Mouse (Mus musculus): ENCODE measurements around the gene Adam15. TPM values are rescaled to one million over a fixed set of nuclear protein-coding genes. Genes with fewer than 3 reads are reported as not detected.

Gene Adam15
- total RNA-seq, 2 experiments from 2014 or later = 100 to 135 TPM

GRCm38 (mm10) chr3:89305105-89305504 is 44.7 kb downstream of the Adam15 start:
- ATAC-seq (ENCODE audit: poor library complexity, severe bottlenecking) = no peak

DNA sequence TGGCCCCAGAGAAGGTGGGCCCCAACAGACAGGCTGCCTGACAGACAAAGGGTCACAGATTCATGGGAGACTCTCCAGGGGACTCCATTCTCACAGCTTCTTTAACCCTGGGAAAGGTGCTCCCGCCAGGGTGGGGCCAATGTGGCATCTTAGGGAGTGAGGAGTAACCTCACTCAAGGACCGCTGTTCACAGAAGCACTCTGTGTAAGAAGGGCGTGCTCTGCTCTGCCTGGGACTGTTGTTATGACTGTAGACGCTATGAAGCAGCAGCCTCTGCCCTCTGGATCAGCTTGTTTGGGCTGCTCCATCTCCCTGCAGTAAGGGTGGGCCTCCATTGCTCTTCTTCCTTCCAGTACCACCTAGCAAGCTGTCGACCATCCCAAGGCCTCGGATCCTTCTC is 45.4 kb downstream of the Adam15 start:
- no peak for ATAC-seq (ENCODE audit: poor library complexity, severe bottlenecking)

DNA sequence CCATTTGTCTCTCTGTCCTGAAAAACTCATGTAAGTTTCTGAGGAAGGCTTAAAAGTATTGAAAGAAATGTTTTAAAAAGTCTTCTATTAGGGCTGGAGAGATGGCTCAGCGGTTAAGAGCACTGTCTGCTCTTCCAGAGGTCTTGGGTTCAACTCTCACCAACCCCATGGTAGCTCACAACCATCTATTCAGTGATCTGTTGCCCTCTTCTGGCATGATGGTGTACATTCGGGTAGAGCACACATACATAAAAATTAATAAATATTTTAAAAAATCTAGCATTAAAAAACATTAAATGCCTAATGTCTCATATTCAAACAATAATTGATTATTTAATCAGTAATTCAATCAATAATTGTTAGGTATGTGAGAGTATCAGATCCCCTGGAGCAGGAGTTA is 49.3 kb downstream of the Adam15 start:
- ATAC-seq (ENCODE audit: poor library complexity, severe bottlenecking) = no peak

DNA sequence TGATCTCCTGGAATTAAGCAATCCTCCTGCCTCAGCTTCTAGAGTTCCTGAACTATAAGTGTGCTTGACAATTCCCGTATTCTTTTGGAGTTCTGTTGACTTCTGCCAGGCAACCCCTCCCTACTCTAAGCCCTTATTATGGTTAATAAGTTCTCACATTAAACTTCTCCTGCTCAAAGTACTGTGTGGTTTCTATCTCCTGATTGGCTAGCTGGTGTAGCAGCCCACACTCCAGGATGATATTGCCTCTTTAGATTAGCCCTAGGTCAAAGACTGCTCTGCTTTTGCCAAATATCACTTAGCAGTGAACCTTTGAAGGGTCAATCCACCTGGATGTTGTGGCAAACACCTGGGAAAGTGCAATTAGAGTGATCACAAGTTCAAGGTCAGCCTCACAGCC is 49.7 kb downstream of the Adam15 start:
- ATAC-seq (ENCODE audit: poor library complexity, severe bottlenecking) = no peak

- peak; percentile 35 for ATAC-seq (ENCODE audit: poor library complexity, severe bottlenecking)
These were observed 50.3 kb downstream of the Adam15 start for GRCm38 (mm10) chr3:89299499-89299898.

DNA sequence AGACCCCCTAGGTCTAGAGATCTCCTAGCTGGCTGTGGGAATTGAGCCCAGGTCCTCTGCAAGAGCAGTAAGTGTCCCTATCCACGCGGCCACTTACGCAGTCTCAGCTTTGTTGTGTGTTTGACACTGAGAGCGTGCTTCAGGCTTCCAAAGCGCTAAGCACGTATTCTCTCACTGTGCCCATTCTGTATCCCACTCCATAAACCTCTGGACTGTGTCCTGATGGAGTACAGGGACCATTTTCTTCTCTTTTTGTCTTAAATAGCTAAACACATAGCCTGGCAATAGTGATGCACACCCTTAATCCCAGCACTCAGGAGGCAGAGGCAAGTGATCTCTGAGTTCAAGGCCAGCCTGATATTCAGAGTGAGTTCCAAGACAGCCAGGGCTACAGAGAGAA is 50.9 kb downstream of the Adam15 start:
- no peak for ATAC-seq (ENCODE audit: poor library complexity, severe bottlenecking)

DNA sequence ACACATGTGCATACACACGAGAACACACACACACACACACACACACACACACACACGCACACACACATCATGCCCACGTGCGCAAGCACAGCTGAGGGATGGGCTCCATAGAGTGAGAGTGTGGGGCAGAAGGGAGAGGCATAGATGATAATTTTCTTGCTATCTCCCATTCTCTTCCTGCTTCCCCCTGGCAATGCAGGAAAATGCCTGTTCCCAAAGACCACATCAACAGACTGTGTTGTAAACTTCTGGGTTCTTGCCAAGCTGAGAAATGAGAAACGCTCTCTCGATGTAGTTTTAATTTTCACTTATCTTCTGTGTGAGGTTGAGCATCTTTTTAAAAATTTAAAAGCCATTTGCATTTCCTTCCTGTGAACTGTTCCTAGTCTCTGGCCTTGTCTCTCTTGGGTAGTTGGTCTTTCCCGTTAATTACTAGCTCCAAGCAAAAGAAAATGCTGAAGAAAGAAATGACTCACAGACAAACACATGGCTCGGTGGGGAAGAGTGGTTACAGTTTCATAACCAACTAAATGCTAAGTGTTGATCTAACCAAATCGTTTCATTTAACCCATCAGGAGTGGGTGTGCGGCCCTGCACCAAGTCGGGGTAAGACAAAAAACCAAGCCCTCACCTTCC is 52.9 kb downstream of the Adam15 start:
- ATAC-seq (ENCODE audit: poor library complexity, severe bottlenecking) = no peak

- no peak for ATAC-seq (ENCODE audit: poor library complexity, severe bottlenecking)
These were observed 54.0 kb downstream of the Adam15 start for GRCm38 (mm10) chr3:89295685-89296230.

DNA sequence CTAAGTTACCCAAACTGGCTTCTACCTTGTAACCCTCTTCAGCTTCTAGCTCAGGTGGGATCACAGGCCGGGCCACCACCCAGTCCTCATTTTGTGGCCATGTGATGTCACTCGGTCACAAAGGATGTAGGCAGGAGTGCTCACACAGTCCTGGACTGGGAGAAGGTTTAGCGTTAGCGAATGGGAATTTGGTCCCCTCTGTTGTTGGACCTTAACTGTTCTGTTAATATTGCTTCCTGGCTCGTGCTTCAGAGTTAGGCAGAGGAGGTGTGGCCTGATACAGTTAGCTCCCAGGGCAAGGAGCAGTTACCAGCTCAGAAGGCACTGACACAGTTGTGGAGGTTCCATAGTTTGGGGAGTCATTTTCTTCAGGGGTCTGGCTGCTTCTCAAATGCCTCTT is 55.6 kb downstream of the Adam15 start:
- ATAC-seq (ENCODE audit: poor library complexity, severe bottlenecking) = no peak

- no peak for ATAC-seq (ENCODE audit: poor library complexity, severe bottlenecking)
These were observed 56.4 kb downstream of the Adam15 start for GRCm38 (mm10) chr3:89293247-89293918.

DNA sequence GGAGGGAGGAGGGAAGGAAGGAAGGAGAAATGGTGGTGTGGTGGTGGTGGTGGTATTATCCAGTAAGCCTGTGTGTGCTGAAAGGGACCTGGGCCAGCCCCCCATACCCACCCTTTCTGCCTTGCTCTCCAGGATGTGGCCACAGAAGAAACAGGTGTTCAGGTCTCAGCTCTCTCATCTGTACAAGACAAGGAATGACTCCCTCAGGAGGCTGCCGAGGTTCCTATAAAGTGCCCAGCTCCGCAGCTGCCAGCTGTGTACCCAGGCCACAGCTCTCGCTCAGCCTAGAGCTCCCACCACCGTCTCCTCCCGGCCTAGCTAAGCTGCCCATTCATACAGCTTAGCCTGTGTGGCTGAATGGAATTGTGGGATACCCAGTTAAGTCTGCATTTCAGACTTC is 57.5 kb downstream of the Adam15 start:
- no peak for ATAC-seq (ENCODE audit: poor library complexity, severe bottlenecking)

- ATAC-seq (ENCODE audit: poor library complexity, severe bottlenecking) = no peak
These were observed 57.9 kb downstream of the Adam15 start for GRCm38 (mm10) chr3:89291874-89292273.

Other genes starting within 250 kb of the Adam15 start
- not detected in 2 replicates for gene Gm43738, start 248.9 kb downstream of the Adam15 start, total RNA-seq (2015)
- gene Gm43738, start 248.9 kb downstream of the Adam15 start, total RNA-seq (2017) = not detected in 2 replicates
- 57.3 and 64.0 TPM in 2 replicates for gene Fdps, start 248.0 kb downstream of the Adam15 start, total RNA-seq (2015)
- 132 and 150 TPM in 2 replicates for gene Fdps, start 248.0 kb downstream of the Adam15 start, total RNA-seq (2017)
- gene Pklr, start 213.9 kb downstream of the Adam15 start, total RNA-seq (2015) = 1.2 and 4.0 TPM in 2 replicates
- 1.4 and 8.0 TPM in 2 replicates for gene Pklr, start 213.9 kb downstream of the Adam15 start, total RNA-seq (2017)
- not detected in 2 replicates for gene Hcn3, start 189.8 kb downstream of the Adam15 start, total RNA-seq (2015)
- not detected in 2 replicates for gene Hcn3, start 189.8 kb downstream of the Adam15 start, total RNA-seq (2017)
- gene Clk2, start 185.2 kb downstream of the Adam15 start, total RNA-seq (2015) = 38.1 and 38.4 TPM in 2 replicates
- gene Clk2, start 185.2 kb downstream of the Adam15 start, total RNA-seq (2017) = 47.1 and 48.5 TPM in 2 replicates
- 43.0 and 52.9 TPM in 2 replicates for gene Scamp3, start 172.5 kb downstream of the Adam15 start, total RNA-seq (2015)
- 17.9 and 18.1 TPM in 2 replicates for gene Scamp3, start 172.5 kb downstream of the Adam15 start, total RNA-seq (2017)
- 11.2 and 13.5 TPM in 2 replicates for gene Fam189b, start 166.9 kb downstream of the Adam15 start, total RNA-seq (2015)
- gene Fam189b, start 166.9 kb downstream of the Adam15 start, total RNA-seq (2017) = 3.3 and 5.6 TPM in 2 replicates
- 77.6 and 78.1 TPM in 2 replicates for gene Gba, start 147.1 kb downstream of the Adam15 start, total RNA-seq (2015)
- gene Gba, start 147.1 kb downstream of the Adam15 start, total RNA-seq (2017) = 71.1 and 79.5 TPM in 2 replicates
- gene Thbs3, start 134.8 kb downstream of the Adam15 start, total RNA-seq (2015) = 0.07 TPM in 1 of 2 replicates, not detected in the other
- gene Thbs3, start 134.8 kb downstream of the Adam15 start, total RNA-seq (2017) = 0.12 and 0.70 TPM in 2 replicates
- gene Mtx1, start 122.9 kb downstream of the Adam15 start, total RNA-seq (2015) = 49.5 and 57.8 TPM in 2 replicates
- gene Mtx1, start 122.9 kb downstream of the Adam15 start, total RNA-seq (2017) = 41.8 and 45.3 TPM in 2 replicates
- 0.25 and 0.58 TPM in 2 replicates for gene Muc1, start 120.9 kb downstream of the Adam15 start, total RNA-seq (2015)
- gene Muc1, start 120.9 kb downstream of the Adam15 start, total RNA-seq (2017) = 0.18 TPM in 1 of 2 replicates, not detected in the other
- 142 and 167 TPM in 2 replicates for gene Krtcap2, start 104.0 kb downstream of the Adam15 start, total RNA-seq (2015)
- gene Krtcap2, start 104.0 kb downstream of the Adam15 start, total RNA-seq (2017) = 159 and 189 TPM in 2 replicates
- 0.39 and 0.80 TPM in 2 replicates for gene Trim46, start 103.7 kb downstream of the Adam15 start, total RNA-seq (2015)
- 0.55 TPM in 1 of 2 replicates, not detected in the other for gene Trim46, start 103.7 kb downstream of the Adam15 start, total RNA-seq (2017)
- gene Dpm3, start 90.6 kb downstream of the Adam15 start, total RNA-seq (2015) = 84.6 and 95.5 TPM in 2 replicates
- gene Dpm3, start 90.6 kb downstream of the Adam15 start, total RNA-seq (2017) = 72.1 and 82.3 TPM in 2 replicates
- gene Slc50a1, start 79.4 kb downstream of the Adam15 start, total RNA-seq (2015) = 42.9 and 68.4 TPM in 2 replicates
- gene Slc50a1, start 79.4 kb downstream of the Adam15 start, total RNA-seq (2017) = 31.5 and 52.2 TPM in 2 replicates
- not detected in 2 replicates for gene Efna1, start 68.9 kb downstream of the Adam15 start, total RNA-seq (2015)
- not detected in 2 replicates for gene Efna1, start 68.9 kb downstream of the Adam15 start, total RNA-seq (2017)
- gene Efna3, start 27.0 kb downstream of the Adam15 start, total RNA-seq (2015) = not detected in 2 replicates
- not detected in 2 replicates for gene Efna3, start 27.0 kb downstream of the Adam15 start, total RNA-seq (2017)
- gene Efna4, start 12.0 kb downstream of the Adam15 start, total RNA-seq (2015) = 0.16 and 0.33 TPM in 2 replicates
- not detected in 2 replicates for gene Efna4, start 12.0 kb downstream of the Adam15 start, total RNA-seq (2017)
- not detected in 2 replicates for gene Dcst2, start 12.0 kb upstream of the Adam15 start, total RNA-seq (2015)
- gene Dcst2, start 12.0 kb upstream of the Adam15 start, total RNA-seq (2017) = not detected in 2 replicates
- gene Dcst1, start 15.3 kb upstream of the Adam15 start, total RNA-seq (2015) = 0.14 TPM in 1 of 2 replicates, not detected in the other
- not detected in 2 replicates for gene Dcst1, start 15.3 kb upstream of the Adam15 start, total RNA-seq (2017)
- 38.9 and 41.1 TPM in 2 replicates for gene Zbtb7b, start 44.8 kb upstream of the Adam15 start, total RNA-seq (2015)
- gene Zbtb7b, start 44.8 kb upstream of the Adam15 start, total RNA-seq (2017) = 63.8 and 71.3 TPM in 2 replicates
- 1.6 and 2.3 TPM in 2 replicates for gene Lenep, start 52.8 kb upstream of the Adam15 start, total RNA-seq (2015)
- gene Lenep, start 52.8 kb upstream of the Adam15 start, total RNA-seq (2017) = 0.37 and 0.44 TPM in 2 replicates
- gene Flad1, start 61.9 kb upstream of the Adam15 start, total RNA-seq (2015) = 9.7 and 11.6 TPM in 2 replicates
- 10.8 and 11.8 TPM in 2 replicates for gene Flad1, start 61.9 kb upstream of the Adam15 start, total RNA-seq (2017)
- 157 and 174 TPM in 2 replicates for gene Cks1b, start 68.4 kb upstream of the Adam15 start, total RNA-seq (2015)
- 126 and 134 TPM in 2 replicates for gene Cks1b, start 68.4 kb upstream of the Adam15 start, total RNA-seq (2017)
- gene Shc1, start 68.4 kb upstream of the Adam15 start, total RNA-seq (2015) = 42.9 and 51.6 TPM in 2 replicates
- 52.4 and 55.1 TPM in 2 replicates for gene Shc1, start 68.4 kb upstream of the Adam15 start, total RNA-seq (2017)
- 23.2 and 28.2 TPM in 2 replicates for gene Pygo2, start 80.2 kb upstream of the Adam15 start, total RNA-seq (2015)
- gene Pygo2, start 80.2 kb upstream of the Adam15 start, total RNA-seq (2017) = 11.2 and 18.2 TPM in 2 replicates
- 15.5 and 19.9 TPM in 2 replicates for gene Pbxip1, start 86.7 kb upstream of the Adam15 start, total RNA-seq (2015)
- gene Pbxip1, start 86.7 kb upstream of the Adam15 start, total RNA-seq (2017) = 33.1 and 39.6 TPM in 2 replicates
- gene Pmvk, start 104.5 kb upstream of the Adam15 start, total RNA-seq (2015) = 13.7 and 14.2 TPM in 2 replicates
- 16.2 and 22.4 TPM in 2 replicates for gene Pmvk, start 104.5 kb upstream of the Adam15 start, total RNA-seq (2017)
- gene Kcnn3, start 170.2 kb upstream of the Adam15 start, total RNA-seq (2015) = not detected in 2 replicates
- gene Kcnn3, start 170.2 kb upstream of the Adam15 start, total RNA-seq (2017) = not detected in 2 replicates